ENCODE assay signal across 12 mouse cellular contexts in the genomic region with DNA sequence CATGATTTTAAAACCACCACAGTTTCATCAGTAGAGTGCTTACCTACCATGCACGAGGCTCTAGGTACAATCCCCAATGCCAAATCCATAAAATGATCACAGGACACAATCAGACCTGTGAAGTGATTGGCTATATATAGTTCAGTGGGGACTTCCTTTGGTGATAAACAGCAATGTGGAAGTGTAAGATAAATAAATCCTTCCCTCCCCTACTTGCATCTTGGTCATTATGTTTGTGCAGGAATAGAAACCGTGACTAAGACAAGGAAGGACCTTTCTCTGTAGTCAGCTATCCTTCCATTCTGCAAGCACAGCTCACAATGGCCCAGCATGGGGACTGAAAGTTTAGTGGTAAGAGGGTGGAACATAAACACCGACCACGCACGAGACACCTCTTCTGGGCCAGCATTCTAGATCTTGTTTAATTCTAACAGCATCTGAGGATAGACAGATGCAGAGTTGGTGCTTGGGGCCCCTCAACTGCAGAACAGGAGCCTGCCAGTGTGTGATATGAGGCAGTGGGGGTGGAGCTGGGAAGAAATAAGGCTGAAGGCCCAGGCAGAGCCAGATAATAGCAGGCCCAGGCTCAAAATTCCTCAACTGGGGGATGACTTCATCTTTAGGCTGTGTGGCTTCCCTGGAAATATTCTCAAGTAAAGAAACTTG. TPM values are rescaled to one million over a fixed set of nuclear protein-coding genes. Genes with fewer than 3 reads are reported as not detected.
DNase-seq lines count a peak whose midpoint lies in the region; TF ChIP-seq lines count a peak whose summit lies in the region.
"Had no signal": no experiment of that assay in that cellular context is flagged by ENCODE, and none has a peak within 500 bp of the region (broad histone marks: within the 10 kb centered on the region; RNA-seq: fewer than 3 reads in every experiment).

No protein-coding gene starts in this region.

- no peaks in the 10 kb centered on the region for H3K9me3 ChIP-seq in CH12.LX (replicated peaks; ENCODE audit: low read length)
- no peaks in the 10 kb centered on the region for H3K9me3 ChIP-seq in megakaryocyte, embryonic 14.5 days
- H3K9me3 ChIP-seq: forebrain, embryonic 12.5 days had no signal

- H3K4me1 ChIP-seq in CH12.LX (ENCODE audit: control insufficient read depth in 1 of 2, insufficient read depth in 2 of 2) = peaks cover 7 to 16% of the 10 kb centered on the region in 2 experiments; a peak in 3 of 4 replicates
- H3K4me1 ChIP-seq in megakaryocyte, embryonic 14.5 days = peaks cover 85% of the 10 kb centered on the region
- H3K4me1 ChIP-seq: forebrain, embryonic 12.5 days had no signal

- no peaks in the 10 kb centered on the region for H3K36me3 ChIP-seq in CH12.LX (replicated peaks in 1 of 2; ENCODE audit: control insufficient read depth in 1 of 2, insufficient read depth in 1 of 2, low read length in 1 of 2)
- H3K36me3 ChIP-seq in megakaryocyte, embryonic 14.5 days (replicated peaks; ENCODE audit: low read length) = no peaks in the 10 kb centered on the region
- H3K36me3 ChIP-seq: forebrain, embryonic 12.5 days had no signal

- H3K4me2 ChIP-seq in CH12.LX (ENCODE audit: insufficient read depth, low read depth, poor library complexity, severe bottlenecking) = no peak overlapping the region
- H3K4me2 ChIP-seq: forebrain, embryonic 12.5 days had no signal

- in situ Hi-C loops in CH12.LX (cut with MboI; ENCODE audit: low pct_ligation_motif_present, low pct_unique_long_range_greater_than_20kb, low sequenced_read_pairs) = no loop called here

- no peaks in the 10 kb centered on the region for H3K27me3 ChIP-seq in CH12.LX (replicated peaks)
- peaks cover 17% of the 10 kb centered on the region for H3K27me3 ChIP-seq in megakaryocyte, embryonic 14.5 days (replicated peaks)
- H3K27me3 ChIP-seq: forebrain, embryonic 12.5 days had no signal

- no peak overlapping the region for H3K9ac ChIP-seq in CH12.LX (ENCODE audit: insufficient read depth, low read depth)
- H3K9ac ChIP-seq: forebrain, embryonic 12.5 days had no signal

- H3K4me3 ChIP-seq in CH12.LX (replicated peaks in 1 of 3; ENCODE audit: low read depth in 2 of 3, low read length in 2 of 3, poor library complexity in 1 of 3) = no peak overlapping the region
- peak overlapping the region; percentile 64 for H3K4me3 ChIP-seq in megakaryocyte, embryonic 14.5 days (replicated peaks)
- H3K4me3 ChIP-seq: forebrain, embryonic 12.5 days; heart, adult 2 months had no signal

- H3K27ac ChIP-seq in CH12.LX (ENCODE audit: insufficient read depth, low read depth) = no peak overlapping the region
- H3K27ac ChIP-seq: forebrain, embryonic 12.5 days; heart, adult 2 months had no signal

- no peak for TF ChIP-seq EP300 in CH12.LX (IDR thresholded peaks at IDR 0.05; ENCODE audit: low read length)

- no peaks in the 10 kb centered on the region for H3K79me2 ChIP-seq in CH12.LX (replicated peaks; ENCODE audit: control insufficient read depth, extremely low read depth, insufficient read depth, poor library complexity, severe bottlenecking)

- no peak for TF ChIP-seq POLR2A in CH12.LX (IDR thresholded peaks at IDR 0.05; ENCODE audit: low read depth, low read length)

- intact Hi-C loops in left cerebral cortex, postnatal 14 days (cut with DNase I) = no loop called here

- dilution Hi-C loops in CH12.LX (cut with MboI; ENCODE audit: extremely low pct_ligation_motif_present, extremely low pct_unique_long_range_greater_than_20kb, low sequenced_read_pairs) = no loop called here

- DNase-seq in CH12.LX (ENCODE audit: extremely low read depth) (no peak), MEL-GATA-1-ER (ENCODE audit: extremely low read depth, low read depth) (peak; percentile 59)
- DNase-seq in induced T-regulatory cell, adult 2 months (ENCODE audit: low read depth) = peak; percentile 21
- no peak for DNase-seq in thymus, postnatal 36 days
- DNase-seq in embryo, embryonic 11 days = no peak
- DNase-seq in left cerebral cortex, postnatal 14 days (ENCODE audit: low spot score in 2 of 2) = no peak
- DNase-seq: adrenal gland, postnatal 10 days; heart, adult 2 months; right cerebral cortex, postnatal 25 days; thymus, postnatal 25 days had no signal

- TF ChIP-seq CTCF in CH12.LX (conservative IDR thresholded peaks at IDR 0.05 in 1 of 2, IDR thresholded peaks at IDR 0.05 in 1 of 2; ENCODE audit: low read depth in 2 of 2, low read length in 2 of 2) = no peak

- no peak for TF ChIP-seq RAD21 in CH12.LX (IDR thresholded peaks at IDR 0.05; ENCODE audit: low read depth, low read length)

TF ChIP-seq in CH12.LX, 34 proteins besides CTCF, POLR2A, EP300 and RAD21:
- TF ChIP-seq JUN (IDR thresholded peaks at IDR 0.05; ENCODE audit: insufficient read depth, low read depth, low read length) = no peak
- peak; percentile 77 for TF ChIP-seq BHLHE40 (IDR thresholded peaks at IDR 0.05; ENCODE audit: low read depth, low read length)
- no peak for TF ChIP-seq CHD1 (IDR thresholded peaks at IDR 0.05; ENCODE audit: low read depth, low read length)
- TF ChIP-seq IRF4 (IDR thresholded peaks at IDR 0.05; ENCODE audit: low read depth, low read length) = 0 out of 2 replicates have a peak, but pooled peaks have one; percentile 17

RNA-seq across cellular contexts. Expression of gene D5Ertd579e, which starts 25.0 kb away (rescaled TPM):
- total RNA-seq in CH12.LX (2012; rRNA removed) = 13.6 and 13.7 TPM in 2 replicates
- 21.6 and 22.9 TPM in 2 replicates for total RNA-seq in CH12.LX (2014; rRNA removed)
- polyA plus RNA-seq in CH12.LX (2012; ENCODE audit: insufficient read length, low read depth) = 23.7 and 29.4 TPM in 2 replicates
- polyA plus RNA-seq in megakaryocyte, embryonic 14.5 days (2012; ENCODE audit: insufficient read depth, low replicate concordance) = 3.7 and 4.2 TPM in 2 replicates
- 10 to 100 TPM; 88.8 to 95.6 TPM for total RNA-seq in left cerebral cortex, postnatal 14 days (2021)

RNA-seq across cellular contexts. Expression of gene Bloc1s4, which starts 27.6 kb away (rescaled TPM):
- total RNA-seq in CH12.LX (2012; rRNA removed) (20.9 and 23.9 TPM in 2 replicates), CH12.LX (2014; rRNA removed) (23.3 and 24.6 TPM in 2 replicates)
- 21.2 and 22.9 TPM in 2 replicates for polyA plus RNA-seq in CH12.LX (2012; ENCODE audit: insufficient read length, low read depth)
- 27.2 and 43.7 TPM in 2 replicates for polyA plus RNA-seq in megakaryocyte, embryonic 14.5 days (2012; ENCODE audit: insufficient read depth, low replicate concordance)
- 10 to 100 TPM; 17.1 to 18.8 TPM for total RNA-seq in left cerebral cortex, postnatal 14 days (2021)

Comparison
In these comparisons a context has a peak if more than half of its experiments do, and no peak if none do; other contexts are left out.
1. DNase-seq: peak in MEL-GATA-1-ER (single experiment) and induced T-regulatory cell, adult 2 months (single experiment); none in CH12.LX (single experiment), thymus, postnatal 36 days (0 of 2), embryo, embryonic 11 days (single experiment) and left cerebral cortex, postnatal 14 days (0 of 2).